Mouse (Mus musculus) midbrain, postnatal 0 days (tissue): ENCODE data around the gene Nkiras1. TPM values are rescaled to one million over a fixed set of nuclear protein-coding genes. Genes with fewer than 3 reads are reported as not detected.

Source experiments
- ATAC-seq: fragments of 200-750 bp; cut with Nextera tagmentation; 2 replicates; pipeline ENCODE4 v1.8.0; 2017; ENCODE audit warnings: moderate number of reproducible peaks, mild to moderate bottlenecking, moderate TSS enrichment, moderate library complexity; ENCODE audit not compliant: low FRiP score
- DNase-seq: peaks from one replicate; pipeline ENCODE4 v3.0.0-alpha.2; 2015; ENCODE audit warnings: low spot score
- H3K27ac ChIP-seq: fragments of 300-500 bp; sonication (generic); 2 replicates; pipeline ENCODE4 v1.5.1; 2014; ENCODE audit warnings: low read depth, mild to moderate bottlenecking, low read length, mixed read lengths
- H3K27me3 ChIP-seq: fragments of 300-500 bp; sonication (generic); 2 replicates; pipeline ENCODE4 v1.6.1; 2014; ENCODE audit warnings: low read length, control low read depth, mixed read lengths; ENCODE audit not compliant: insufficient read depth
- H3K36me3 ChIP-seq: fragments of 300-500 bp; sonication (generic); 2 replicates; pipeline ENCODE4 v1.6.1; 2014; ENCODE audit warnings: low read length, control low read depth, mixed read lengths; ENCODE audit not compliant: insufficient read depth
- H3K4me1 ChIP-seq: fragments of 300-500 bp; sonication (generic); 2 replicates; pipeline ENCODE4 v1.6.1; 2014; ENCODE audit warnings: mild to moderate bottlenecking, control low read depth, antibody characterized with exemption, low read length, mixed read lengths; ENCODE audit not compliant: insufficient read depth
- H3K4me2 ChIP-seq: fragments of 300-500 bp; sonication (generic); 2 replicates; pipeline ENCODE4 v1.6.1; 2014; ENCODE audit warnings: low read depth, mild to moderate bottlenecking, low read length, mixed read lengths; ENCODE audit not compliant: poor library complexity, severe bottlenecking
- H3K4me3 ChIP-seq: fragments of 300-500 bp; sonication (generic); 2 replicates; pipeline ENCODE4 v1.5.1; 2014; ENCODE audit warnings: low read depth, mild to moderate bottlenecking, low read length, moderate library complexity
- H3K9ac ChIP-seq: fragments of 300-500 bp; sonication (generic); replicated peaks from 2 replicates; pipeline ENCODE4 v1.6.1; 2014; ENCODE audit warnings: mild to moderate bottlenecking, low read length, moderate library complexity, mixed read lengths; ENCODE audit not compliant: poor library complexity, severe bottlenecking
- H3K9me3 ChIP-seq: fragments of 300-500 bp; sonication (generic); 2 replicates; pipeline ENCODE4 v1.6.1; 2016; ENCODE audit warnings: low read length, control low read depth
- CTCF ChIP-seq: IDR thresholded peaks from 2 replicates; pipeline ENCODE4 v1.5.1; 2016; ENCODE audit warnings: antibody characterized with exemption, mild to moderate bottlenecking
- WGBS: fragments of 180-500 bp; shearing (Covaris S2); extraction: QIAGEN DNeasy Blood & Tissue Kit; methylation state at CpG from one replicate; pipeline ENCODE4 v1.1.7; 2014; 5-methylcytosine and 5-hydroxymethylcytosine counted together
- polyA plus RNA-seq: library from polyadenylated mRNA; unstranded; fragments of >200 nt; fragmentation: Nextera tagmentation; extraction: Ambion mirVana; gene quantifications from 2 replicates; pipeline ENCODE4 v1.2.1, GENCODE M21; 2015
- total RNA-seq: library from RNA; depleted of rRNA; stranded (reverse); fragments of >200 nt; gene quantifications from 2 replicates; pipeline ENCODE4 v1.2.3, GENCODE M21; 2014; rRNA removed

The Nkiras1 gene
- total and polyA plus RNA-seq, 2 experiments from 2014 or later = 24.4 to 61.2 TPM

GRCm38 (mm10) chr14:18326968-18327672 lies 56.2 kb downstream of the Nkiras1 start:
- DNase-seq = peak; percentile 19
- TF ChIP-seq CTCF = peak; percentile 21; the same call in 1 of the 2 replicates

GRCm38 (mm10) chr14:18330789-18331692 lies 60.1 kb downstream of the Nkiras1 start:
- Histone ChIP-seq H3K4me3 (peak overlapping the region; percentile 84), H3K27ac (peak overlapping the region; percentile 90), H3K9me3 (no peaks in the 10 kb centered on the region), H3K27me3 (no peaks in the 10 kb centered on the region), H3K4me2 (peak overlapping the region; percentile 86), H3K4me1 (peaks cover 9% of the 10 kb centered on the region; the same call in 1 of the 2 replicates), H3K36me3 (no peaks in the 10 kb centered on the region), H3K9ac (peak overlapping the region; percentile 97)
- TF ChIP-seq CTCF = no peak
- ATAC-seq (peak; percentile 77), DNase-seq (peak; percentile 41)
- 1% methylated on average over 48 of the region's 99 CpGs for WGBS

More at GRCm38 (mm10) chr14:18326968-18327672, 56.2 kb downstream of the Nkiras1 start:
- WGBS = under 1% methylated on average over 35 of the region's 37 CpGs
- no peaks in the 10 kb centered on the region for H3K27me3 ChIP-seq
- peak overlapping the region; percentile 14; the same call in 1 of the 2 replicates for H3K27ac ChIP-seq
- ATAC-seq = peak; percentile 22
- no peaks in the 10 kb centered on the region for H3K9me3 ChIP-seq
- peak overlapping the region; percentile 55 for H3K9ac ChIP-seq
- peak overlapping the region; percentile 43 for H3K4me3 ChIP-seq
- H3K4me2 ChIP-seq = peak overlapping the region; percentile 76
- peaks cover 9% of the 10 kb centered on the region; the same call in 1 of the 2 replicates for H3K4me1 ChIP-seq
- H3K36me3 ChIP-seq = no peaks in the 10 kb centered on the region

GRCm38 (mm10) chr14:18331693-18332131 lies 60.8 kb downstream of the Nkiras1 start, which contains the start of gene Ube2e1:
Gene Ube2e1 (minus strand): TSS chr14:18331859.
- TF ChIP-seq CTCF = no peak
- H3K27ac ChIP-seq = peak within 1 kb of the TSS; percentile 90
- no peaks in the 10 kb centered on the region for H3K36me3 ChIP-seq
- H3K27me3 ChIP-seq = no peaks in the 10 kb centered on the region
- peak within 1 kb of the TSS; percentile 97 for H3K9ac ChIP-seq
- no peaks in the 10 kb centered on the region for H3K9me3 ChIP-seq
- peaks cover 9% of the 10 kb centered on the region; the same call in 1 of the 2 replicates for H3K4me1 ChIP-seq
- DNase-seq (peak; percentile 72), ATAC-seq (peak; percentile 90)
- whole genome bisulfite sequencing = 1% methylated on average over 29 of the region's 39 CpGs
- peak within 1 kb of the TSS; percentile 84 for H3K4me3 ChIP-seq
- H3K4me2 ChIP-seq = peak within 1 kb of the TSS; percentile 86

Other genes with a start within 250 kb of the Nkiras1 start
- gene Nr1d2, start 32.0 kb upstream of the Nkiras1 start, total RNA-seq = 19.4 and 20.4 TPM in 2 replicates
- gene Nr1d2, start 32.0 kb upstream of the Nkiras1 start, polyA plus RNA-seq = 8.6 and 9.5 TPM in 2 replicates
- gene Rpl15, start 255 bp downstream of the Nkiras1 start, total RNA-seq = 558 and 568 TPM in 2 replicates
- 287 and 293 TPM in 2 replicates for gene Rpl15, start 255 bp downstream of the Nkiras1 start, polyA plus RNA-seq
- gene Ube2e1, start 60.7 kb downstream of the Nkiras1 start, total RNA-seq = 45.1 and 45.7 TPM in 2 replicates
- 152 TPM in 2 replicates for gene Ube2e1, start 60.7 kb downstream of the Nkiras1 start, polyA plus RNA-seq